Mouse (Mus musculus): ENCODE measurements around the gene Hist1h2ad. TPM values are rescaled to one million over a fixed set of nuclear protein-coding genes. Genes with fewer than 3 reads are reported as not detected.

Hist1h2ad gene
- 127 and 293 TPM in 2 replicates for total RNA-seq (2017)

DNA sequence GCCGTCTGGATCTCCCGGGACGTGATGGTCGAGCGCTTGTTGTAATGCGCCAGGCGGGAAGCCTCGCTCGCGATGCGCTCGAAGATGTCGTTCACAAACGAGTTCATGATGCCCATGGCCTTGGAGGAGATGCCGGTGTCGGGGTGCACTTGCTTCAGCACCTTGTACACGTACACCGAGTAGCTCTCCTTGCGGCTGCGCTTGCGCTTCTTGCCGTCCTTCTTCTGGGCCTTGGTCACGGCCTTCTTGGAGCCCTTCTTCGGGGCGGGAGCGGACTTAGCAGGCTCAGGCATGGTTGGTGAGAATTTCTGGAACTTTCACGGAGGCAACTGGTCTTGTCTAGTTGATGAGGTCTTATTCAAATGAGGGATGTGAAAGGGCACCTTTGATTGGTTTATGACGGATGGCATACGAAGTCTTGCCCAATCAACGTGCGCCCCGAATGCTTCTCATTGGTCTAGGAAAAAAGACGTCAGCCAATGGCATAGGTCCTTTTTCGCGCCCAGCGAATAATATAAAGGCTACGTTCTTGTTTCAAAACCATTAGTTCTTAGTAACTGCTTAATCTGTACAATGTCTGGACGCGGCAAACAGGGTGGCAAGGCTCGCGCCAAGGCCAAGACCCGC lies at the start of gene Hist1h2ad, which contains the start of gene Hist1h2bf:
Gene Hist1h2ad, plus strand, starts transcription at position 484 of the 627 bp plus-strand sequence.
Gene Hist1h2bf, minus strand, starts transcription at position 299 of the 627 bp plus-strand sequence.
- peak; percentile 70 for ATAC-seq (replicated peaks; ENCODE audit: low read depth, poor library complexity, severe bottlenecking)

DNA sequence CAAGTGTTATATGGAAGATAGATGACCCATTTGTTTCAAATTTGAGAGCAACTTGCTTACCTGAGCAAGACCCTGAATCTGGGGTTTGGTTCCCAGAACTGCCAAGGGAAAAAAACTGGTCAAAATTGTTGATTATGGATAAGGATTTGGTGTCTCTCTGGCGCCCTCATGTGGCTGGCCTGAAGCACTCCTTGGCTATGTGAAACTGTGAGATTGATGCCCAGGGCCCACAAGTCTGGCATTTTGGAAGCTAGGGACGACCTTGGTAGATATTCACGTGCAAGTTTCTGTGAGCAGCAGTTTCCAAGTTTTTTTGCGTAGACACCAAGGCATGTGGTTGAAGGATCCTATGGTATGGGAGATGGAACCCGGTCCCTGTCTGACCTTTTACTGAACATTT lies 49.5 kb upstream of the Hist1h2ad start:
- peak; percentile 63 for ATAC-seq (replicated peaks; ENCODE audit: low read depth, poor library complexity, severe bottlenecking)

DNA sequence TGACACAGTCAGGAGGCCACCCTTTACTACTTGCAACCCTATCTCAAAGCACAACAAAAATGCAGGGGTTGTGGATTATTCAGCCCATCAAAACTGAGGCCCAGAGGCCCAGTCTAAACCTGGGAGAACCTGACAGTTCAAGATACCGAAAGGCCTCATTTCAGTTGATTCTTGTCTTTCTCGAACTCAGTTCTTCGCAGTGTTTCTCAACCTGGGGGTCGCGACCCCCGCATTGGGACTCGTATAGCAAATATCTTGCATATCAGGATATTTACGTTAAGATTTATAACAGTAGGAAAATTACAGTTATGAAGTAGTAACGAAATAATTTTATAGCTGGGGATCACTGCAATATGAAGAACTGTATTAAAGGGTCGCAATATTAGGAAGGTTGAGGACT lies 48.3 kb upstream of the Hist1h2ad start:
- no peak for ATAC-seq (replicated peaks; ENCODE audit: low read depth, poor library complexity, severe bottlenecking)

DNA sequence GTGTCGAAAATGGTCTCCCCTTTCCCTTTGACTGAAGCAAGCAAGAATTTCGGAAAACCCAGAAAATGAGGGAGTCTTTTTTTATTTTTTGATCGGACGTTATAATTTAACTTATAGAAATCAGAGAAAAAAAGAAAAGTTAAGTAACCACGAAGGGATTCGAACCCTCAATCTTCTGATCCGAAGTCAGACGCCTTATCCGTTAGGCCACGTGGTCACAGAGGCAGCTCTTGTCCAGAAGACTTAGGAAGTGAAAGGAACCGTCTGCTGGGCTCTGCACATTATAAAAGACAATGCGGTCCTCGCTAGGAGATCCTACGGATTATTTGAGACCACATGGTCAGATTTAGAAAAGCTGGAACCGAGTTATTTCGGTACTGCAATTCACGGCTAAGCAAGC lies 47.9 kb upstream of the Hist1h2ad start:
- ATAC-seq (replicated peaks; ENCODE audit: low read depth, poor library complexity, severe bottlenecking), result peak; percentile 41

DNA sequence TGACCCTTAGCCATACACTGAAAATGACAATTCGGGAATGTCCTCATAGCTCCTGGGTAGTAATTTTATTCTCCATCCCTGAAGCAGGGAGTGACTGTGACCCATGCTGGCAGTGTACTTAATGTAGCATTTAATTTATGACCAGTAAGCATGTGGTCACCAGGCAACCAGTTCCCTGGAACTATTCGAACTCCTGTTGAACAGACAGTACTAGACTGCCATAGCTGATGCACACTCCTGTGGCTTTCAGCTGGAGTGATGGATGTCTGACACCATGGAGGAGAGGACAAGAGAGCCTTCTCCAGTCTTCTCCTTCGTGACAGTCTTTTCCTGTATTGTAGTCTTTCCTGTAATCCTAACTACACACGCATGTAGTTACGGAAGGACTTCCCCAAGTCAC lies 45.2 kb upstream of the Hist1h2ad start:
- no peak for ATAC-seq (replicated peaks; ENCODE audit: low read depth, poor library complexity, severe bottlenecking)

DNA sequence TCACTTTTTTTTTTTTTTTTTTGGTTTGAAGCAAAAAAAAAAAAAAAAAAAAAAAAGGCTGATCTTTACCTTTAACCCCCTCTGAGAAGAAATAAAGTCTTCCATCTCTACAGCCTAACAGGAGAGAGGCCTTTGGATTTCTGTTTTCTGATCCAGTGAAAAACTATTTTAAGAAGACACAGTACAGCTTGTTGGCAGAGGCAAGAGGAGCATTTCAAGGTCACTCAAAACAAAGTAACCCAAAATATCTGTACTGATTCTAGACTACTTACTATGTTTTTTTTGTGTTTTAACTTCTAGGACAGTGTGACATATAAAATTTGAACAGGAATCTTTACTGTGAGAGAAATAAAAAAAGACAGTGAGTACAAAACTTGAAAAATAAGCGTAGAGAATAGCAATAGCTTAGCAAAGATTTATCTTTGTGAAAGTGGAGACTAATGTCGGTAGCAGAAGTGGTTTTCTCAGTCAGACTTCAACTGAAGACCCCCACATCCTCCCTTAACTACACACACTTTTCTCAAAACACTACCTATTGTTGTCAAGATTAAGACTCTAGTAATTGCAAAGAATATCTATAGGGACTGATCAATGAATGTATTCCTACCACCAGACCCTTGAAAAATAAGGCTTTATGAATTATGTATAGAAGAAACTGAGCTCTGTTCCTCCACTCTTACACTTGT lies 44.6 kb upstream of the Hist1h2ad start:
- no peak for ATAC-seq (replicated peaks; ENCODE audit: low read depth, poor library complexity, severe bottlenecking)

DNA sequence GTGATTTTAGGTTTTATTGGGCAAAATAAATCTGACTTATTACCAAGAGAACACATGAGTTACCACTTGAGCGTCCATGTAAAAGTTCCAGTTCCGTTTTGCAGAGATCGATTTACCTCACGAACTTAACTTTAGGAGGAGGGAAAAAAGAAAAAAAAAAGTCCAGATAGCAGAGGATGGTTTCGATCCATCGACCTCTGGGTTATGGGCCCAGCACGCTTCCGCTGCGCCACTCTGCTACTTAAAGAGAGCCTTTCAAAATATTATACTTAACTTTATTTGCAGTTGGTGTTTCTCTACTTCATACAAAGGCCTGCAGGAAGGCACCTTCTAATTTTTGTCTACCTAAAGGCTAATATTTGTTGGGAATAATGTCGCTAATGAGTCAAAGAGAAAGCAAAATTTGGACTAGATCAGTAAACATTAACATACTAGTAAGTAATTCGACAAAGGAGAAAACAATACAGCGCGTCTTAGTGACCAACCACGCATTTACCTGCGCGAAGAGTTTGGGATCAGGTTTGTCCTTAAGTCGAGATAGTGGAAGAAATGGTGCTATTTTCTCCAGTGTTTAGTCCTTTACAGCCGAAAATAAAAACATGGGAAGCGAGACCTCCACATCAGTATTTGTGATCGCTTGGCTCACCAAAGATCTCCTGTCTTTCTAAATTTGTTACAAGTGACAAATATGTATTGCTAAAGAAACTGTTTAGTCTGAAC lies 43.8 kb upstream of the Hist1h2ad start:
- no peak for ATAC-seq (replicated peaks; ENCODE audit: low read depth, poor library complexity, severe bottlenecking)

DNA sequence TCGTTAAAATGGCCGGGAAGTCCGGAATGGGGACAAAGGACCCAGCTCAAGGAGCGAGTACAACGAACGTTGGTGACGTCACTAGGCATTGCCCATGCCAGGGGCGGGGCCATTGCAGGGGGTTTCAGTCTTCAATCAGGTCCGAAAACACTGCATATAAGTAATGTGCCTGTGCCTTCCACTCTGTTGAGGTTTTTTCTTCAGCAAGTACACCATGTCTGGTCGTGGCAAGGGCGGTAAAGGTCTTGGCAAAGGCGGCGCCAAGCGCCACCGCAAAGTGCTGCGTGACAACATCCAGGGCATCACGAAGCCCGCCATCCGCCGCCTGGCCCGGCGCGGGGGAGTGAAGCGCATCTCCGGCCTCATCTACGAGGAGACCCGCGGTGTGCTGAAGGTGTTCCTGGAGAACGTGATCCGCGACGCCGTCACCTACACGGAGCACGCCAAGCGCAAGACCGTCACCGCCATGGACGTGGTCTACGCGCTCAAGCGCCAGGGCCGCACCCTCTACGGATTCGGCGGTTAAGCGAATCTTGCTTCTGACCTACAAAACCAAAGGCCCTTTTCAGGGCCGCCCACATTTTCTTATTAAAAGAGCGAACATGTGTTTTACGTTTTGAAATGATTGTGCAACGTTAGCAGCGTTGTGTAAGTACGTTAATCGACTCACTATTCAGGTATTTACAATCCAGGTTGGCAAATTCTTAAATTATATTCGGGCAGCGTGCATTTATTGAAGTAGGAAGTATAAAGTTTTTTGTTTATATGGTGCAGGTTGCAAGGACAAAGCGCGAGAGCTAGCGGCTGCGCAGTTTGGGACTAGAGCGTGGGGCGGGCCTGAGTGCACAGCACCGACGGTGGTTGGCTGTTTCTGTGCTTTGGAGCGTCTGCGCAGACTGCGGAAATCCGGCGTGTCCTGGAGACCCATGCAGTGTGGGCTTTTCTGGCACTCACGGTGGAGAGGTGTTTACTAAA lies 43.0 kb upstream of the Hist1h2ad start, which contains the start of gene Hist1h4h:
Gene Hist1h4h, plus strand, starts transcription at position 150 of the 975 bp plus-strand sequence.
- ATAC-seq (replicated peaks; ENCODE audit: low read depth, poor library complexity, severe bottlenecking), result peak; percentile 55

DNA sequence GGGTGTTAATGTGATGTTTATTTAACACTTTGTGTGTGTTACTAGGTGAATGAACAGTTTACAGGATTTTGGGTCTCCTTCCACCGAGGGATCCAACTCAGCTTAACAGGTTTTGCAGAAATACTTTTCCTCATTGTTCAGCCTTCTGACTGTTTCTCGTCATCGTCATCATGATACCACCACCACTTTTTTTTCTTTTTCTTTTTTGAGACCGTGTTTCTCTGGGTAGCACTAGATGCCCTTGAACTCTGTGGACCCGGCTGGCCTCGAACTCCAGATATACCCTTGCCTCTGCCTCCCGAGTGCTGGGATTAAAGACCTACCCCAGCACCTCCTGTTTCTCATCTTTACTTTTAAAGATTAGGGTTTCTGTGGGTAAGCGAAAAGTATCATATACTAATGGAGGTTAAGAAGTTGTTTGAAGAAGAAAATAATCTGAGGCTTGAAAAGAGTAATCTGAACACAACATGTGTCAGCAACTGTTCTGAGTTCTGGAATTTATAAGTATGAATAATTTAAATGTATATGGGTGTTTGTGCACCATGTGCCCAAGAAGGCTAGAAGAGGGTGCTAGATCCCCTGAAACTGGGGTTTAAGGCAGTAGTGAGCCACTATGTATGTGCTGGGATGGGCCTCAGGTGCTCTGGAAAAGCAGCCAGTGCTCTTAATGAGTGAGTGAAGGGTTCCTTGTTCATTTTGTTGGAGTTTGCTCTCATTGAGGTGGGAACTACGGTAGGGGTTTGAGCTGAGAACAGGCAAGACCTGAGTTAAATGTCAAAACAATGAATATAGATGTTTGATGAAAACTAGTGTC lies 41.7 kb upstream of the Hist1h2ad start:
- ATAC-seq (replicated peaks; ENCODE audit: low read depth, poor library complexity, severe bottlenecking), result no peak

DNA sequence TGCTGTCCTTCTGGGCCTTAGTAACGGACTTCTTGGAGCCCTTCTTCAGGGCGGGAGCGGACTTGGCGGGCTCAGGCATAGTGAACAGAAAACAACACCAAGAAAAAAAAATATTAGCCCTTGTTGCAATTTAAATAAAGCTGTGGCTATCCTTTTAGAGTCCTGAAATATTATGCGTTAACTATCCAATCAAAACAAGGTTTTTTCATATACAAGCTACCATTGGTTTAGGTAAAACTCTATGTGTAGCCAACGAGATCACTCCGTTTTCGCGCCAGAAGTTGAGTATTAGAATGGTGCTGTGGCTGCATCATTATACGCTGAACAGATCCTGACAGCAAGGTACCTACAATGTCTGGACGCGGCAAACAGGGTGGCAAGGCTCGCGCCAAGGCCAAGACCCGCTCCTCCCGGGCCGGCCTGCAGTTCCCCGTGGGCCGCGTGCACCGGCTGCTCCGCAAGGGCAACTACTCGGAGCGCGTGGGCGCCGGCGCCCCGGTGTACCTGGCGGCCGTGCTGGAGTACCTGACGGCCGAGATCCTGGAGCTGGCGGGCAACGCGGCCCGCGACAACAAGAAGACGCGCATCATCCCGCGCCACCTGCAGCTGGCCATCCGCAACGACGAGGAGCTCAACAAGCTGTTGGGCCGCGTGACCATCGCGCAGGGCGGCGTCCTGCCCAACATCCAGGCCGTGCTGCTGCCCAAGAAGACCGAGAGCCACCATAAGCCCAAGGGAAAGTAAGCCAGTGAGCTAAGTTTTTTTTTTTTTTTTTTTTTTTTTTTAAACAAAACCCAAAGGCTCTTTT lies 40.4 kb upstream of the Hist1h2ad start, which contains the start of gene Hist1h2af:
Gene Hist1h2af, plus strand, starts transcription at position 347 of the 808 bp plus-strand sequence.
- ATAC-seq (replicated peaks; ENCODE audit: low read depth, poor library complexity, severe bottlenecking), result peak; percentile 42

DNA sequence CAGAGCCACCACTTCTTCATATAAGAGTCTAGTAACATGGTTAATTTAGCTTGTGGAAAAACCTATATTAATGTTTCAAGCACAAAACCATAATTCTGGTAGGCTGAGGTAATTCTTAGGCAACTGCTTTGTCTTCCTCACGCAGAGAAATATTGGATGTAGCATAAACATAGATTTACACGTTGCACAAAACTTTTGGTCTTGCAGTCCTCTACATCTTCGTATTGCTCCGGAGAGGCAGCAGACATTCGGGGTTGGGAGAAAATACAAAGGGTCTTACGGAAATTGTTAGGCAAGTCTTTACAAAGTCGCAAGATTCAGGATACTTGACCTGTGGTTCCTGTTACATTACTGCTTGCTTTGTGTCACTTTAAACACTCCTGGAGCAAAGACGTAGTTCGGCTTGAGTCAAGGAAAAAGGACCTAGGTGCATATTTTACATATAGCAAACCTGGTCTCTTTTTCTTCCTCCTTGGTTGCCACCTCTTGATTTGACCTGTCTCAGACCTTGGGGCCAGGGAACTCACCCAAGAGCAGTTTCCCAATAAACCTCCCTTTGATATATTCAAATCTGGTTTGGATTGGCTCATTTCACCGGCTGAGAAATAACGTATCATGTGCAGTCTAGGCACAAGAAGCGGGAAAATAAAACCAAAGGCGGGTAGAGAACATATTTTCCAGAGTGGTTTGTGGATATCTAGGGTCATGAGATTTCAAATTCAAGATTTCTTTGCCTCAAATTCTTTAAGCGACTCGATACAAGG lies 39.6 kb upstream of the Hist1h2ad start:
- ATAC-seq (replicated peaks; ENCODE audit: low read depth, poor library complexity, severe bottlenecking), result 0 out of 2 replicates have a peak, but pooled peaks have one; percentile 2

DNA sequence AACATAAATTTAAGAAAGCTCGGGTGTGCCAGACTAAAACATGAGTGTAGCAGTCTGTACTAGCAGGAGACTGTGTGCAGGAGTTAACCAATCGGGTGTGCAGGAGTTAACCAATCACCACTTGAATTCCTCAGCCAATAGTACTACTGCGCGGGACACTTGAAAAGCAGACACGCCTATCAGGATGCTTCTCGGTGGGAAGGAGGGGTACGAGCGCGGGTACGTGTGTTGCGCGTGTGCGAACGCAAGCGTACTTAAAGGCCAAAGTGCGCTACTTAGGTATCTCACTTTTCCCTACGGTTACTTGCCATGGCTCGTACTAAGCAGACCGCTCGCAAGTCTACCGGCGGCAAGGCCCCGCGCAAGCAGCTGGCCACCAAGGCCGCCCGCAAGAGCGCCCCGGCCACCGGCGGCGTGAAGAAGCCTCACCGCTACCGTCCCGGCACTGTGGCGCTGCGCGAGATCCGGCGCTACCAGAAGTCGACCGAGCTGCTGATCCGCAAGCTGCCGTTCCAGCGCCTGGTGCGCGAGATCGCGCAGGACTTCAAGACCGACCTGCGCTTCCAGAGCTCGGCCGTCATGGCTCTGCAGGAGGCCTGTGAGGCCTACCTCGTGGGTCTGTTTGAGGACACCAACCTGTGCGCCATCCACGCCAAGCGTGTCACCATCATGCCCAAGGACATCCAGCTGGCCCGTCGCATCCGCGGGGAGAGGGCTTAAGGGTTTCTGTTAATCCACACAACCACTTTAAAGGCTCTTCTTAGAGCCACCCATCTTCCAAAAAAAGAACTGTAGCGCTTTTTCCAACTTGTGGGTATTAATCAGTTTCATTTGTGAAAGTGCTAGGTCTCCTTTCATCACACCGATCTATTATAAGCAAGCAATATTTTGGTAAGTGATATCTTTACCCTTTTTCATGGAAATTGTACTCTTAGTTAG lies 38.8 kb upstream of the Hist1h2ad start, which contains the start of gene Hist1h3g:
Gene Hist1h3g, plus strand, starts transcription at position 286 of the 939 bp plus-strand sequence.
- ATAC-seq (replicated peaks; ENCODE audit: low read depth, poor library complexity, severe bottlenecking), result peak; percentile 65

DNA sequence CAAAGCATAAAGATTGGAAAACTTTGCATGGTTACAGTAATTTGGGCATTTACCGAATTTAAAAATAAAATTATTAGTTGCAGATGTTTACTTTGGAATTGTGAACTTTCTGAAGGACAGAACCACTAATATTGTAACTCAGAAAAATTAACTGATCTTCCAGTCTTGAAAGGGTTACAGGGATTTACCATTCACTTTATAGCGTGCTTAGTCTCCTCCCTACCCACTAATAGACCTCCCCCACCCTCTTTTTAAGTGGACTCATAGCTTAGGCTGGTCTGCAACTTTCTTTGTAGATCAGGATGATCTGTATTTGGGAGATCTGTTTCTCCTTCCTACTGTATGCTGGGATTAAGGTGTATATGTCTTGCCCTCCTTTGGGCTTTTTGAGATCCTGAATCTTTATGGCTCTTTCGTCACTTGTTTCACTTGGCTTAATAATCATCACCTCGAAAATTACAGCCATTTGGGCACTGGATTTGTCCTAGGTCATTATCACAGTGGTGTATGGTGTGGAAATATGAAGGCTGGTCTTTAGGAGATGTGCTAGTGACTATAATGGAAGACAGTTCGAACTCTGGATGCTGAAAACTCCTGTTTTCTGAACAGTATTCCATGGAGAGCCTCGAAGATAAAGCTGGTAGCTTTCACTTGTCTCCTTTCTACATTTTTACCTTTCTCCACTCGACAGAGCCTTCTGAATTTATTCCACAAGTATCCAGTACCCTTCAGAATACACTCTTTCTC lies 37.9 kb upstream of the Hist1h2ad start:
- ATAC-seq (replicated peaks; ENCODE audit: low read depth, poor library complexity, severe bottlenecking), result no peak

DNA sequence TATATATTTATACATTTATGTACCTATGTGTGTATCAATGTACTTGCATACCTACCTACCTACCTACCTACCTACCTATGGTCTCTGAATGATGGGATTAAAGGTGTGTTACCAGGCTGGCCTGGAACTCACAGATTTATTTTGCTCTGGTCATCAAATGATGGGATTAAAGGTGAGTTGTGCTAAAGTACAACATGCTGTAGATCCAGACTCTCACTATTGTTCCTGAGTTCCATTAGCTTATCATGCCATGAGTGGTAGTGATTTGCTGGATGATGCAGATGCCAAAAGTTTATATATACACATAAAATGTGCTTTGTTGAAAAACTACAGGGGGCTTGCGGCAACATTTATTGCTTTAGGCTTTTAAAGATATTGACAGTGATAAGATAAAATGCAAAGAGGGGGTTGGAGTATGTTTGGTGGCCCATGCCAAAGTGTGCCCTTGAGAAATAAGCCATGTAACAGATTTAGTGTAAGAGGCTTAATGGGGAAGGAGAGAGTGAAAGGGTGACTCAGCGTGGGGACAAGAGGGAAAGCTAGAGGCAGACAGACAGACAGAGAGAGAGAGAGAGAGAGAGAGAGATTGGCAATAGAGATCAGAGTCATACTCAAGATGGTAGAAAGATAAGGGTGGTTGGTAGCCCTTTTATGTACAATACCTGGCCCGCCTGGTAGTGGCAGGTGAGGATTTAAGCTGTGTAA lies 37.0 kb upstream of the Hist1h2ad start:
- ATAC-seq (replicated peaks; ENCODE audit: low read depth, poor library complexity, severe bottlenecking), result no peak

DNA sequence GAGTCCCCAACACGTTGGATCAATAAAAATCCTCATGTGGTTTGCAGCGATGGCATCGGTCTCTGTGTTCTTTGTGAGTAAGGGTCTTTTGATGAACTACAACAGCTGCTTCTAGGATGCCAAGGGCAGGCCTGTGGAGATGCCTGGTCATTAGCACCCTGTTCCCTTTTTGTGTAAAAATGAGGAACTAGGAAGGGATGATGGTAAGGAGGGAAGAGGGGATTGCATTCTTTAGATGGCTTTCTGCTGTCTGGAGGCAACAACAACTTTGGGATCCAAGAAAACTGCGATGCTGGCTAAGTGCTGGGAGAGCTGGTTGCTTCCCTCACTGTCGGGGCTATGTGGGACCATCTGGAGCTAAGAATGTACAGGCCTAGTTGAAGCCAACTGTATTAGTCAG lies 35.9 kb upstream of the Hist1h2ad start:
- ATAC-seq (replicated peaks; ENCODE audit: low read depth, poor library complexity, severe bottlenecking), result no peak

Data from common myeloid progenitor, adult 5-6 weeks (primary cell).